Mouse (Mus musculus) liver, postnatal 0 days (tissue): ENCODE results near the gene Spsb3.

ENCODE experiments used
- CTCF ChIP-seq: sonication (generic); IDR thresholded peaks from 2 replicates; pipeline ENCODE4 v1.5.1; 2016; ENCODE audit warnings: antibody characterized with exemption, low read depth
- EP300 ChIP-seq: IDR thresholded peaks from 2 replicates; pipeline ENCODE4 v1.6.1; 2016; ENCODE audit warnings: antibody characterized with exemption, low read depth, mild to moderate bottlenecking

GRCm38 (mm10) chr17:24856589-24856988 is 29.9 kb upstream of the Spsb3 start:
- TF ChIP-seq CTCF, result no peak
- no peak for TF ChIP-seq EP300
